Mouse (Mus musculus): Measurements from ENCODE around the gene Slc37a3.

DNA sequence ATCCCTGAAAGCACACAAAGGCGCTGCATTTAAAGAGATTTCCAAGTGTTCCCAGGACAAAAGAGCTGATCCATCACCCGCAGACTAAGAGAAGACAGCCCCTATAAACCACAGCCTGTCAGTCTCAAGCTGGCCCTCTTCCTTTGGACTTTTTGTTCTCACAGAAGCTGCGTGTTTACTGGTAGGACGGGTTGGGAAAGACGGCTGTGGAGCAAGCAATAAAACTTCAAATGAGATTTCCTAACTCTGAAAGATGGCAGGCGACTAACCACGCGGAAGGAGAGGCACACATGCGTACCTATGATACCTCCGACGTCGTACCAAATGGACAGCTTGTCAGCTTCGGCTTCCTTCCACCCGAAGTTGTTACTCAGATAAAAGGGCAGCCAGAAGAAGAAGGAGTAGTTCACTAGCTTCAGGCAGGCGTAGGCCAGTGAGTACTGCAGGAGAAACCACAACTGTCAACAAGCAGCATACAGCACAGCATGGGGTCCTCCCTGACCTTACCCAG is 30.4 kb downstream of the Slc37a3 start:
- TF ChIP-seq POLR2A (IDR thresholded peaks at IDR 0.05; ENCODE audit: extremely low read depth, insufficient read depth, low read length) (no peak), CTCF (IDR thresholded peaks at IDR 0.05; ENCODE audit: extremely low read depth, insufficient read depth, low read length) (no peak)
